Mouse (Mus musculus): ENCODE results near the gene Ptbp1.
A peak's percentile ranks its signal among the peaks of the same experiment; 100 is the strongest.
"Not testable (repeated sequence)": the region's sequence is repeated elsewhere in the genome, so short reads cannot be mapped to it uniquely, and the experiment has no call there.

Ptbp1 gene

GRCm38 (mm10) chr10:79883297-79884084 is 29.3 kb downstream of the Ptbp1 start:
- peak; percentile 69 to 87 for DNase-seq (ENCODE audit: low spot score in 2 of 2)

GRCm38 (mm10) chr10:79884446-79884845 is 30.2 kb downstream of the Ptbp1 start:
- no peak for DNase-seq (ENCODE audit: low spot score in 2 of 2)

DNA sequence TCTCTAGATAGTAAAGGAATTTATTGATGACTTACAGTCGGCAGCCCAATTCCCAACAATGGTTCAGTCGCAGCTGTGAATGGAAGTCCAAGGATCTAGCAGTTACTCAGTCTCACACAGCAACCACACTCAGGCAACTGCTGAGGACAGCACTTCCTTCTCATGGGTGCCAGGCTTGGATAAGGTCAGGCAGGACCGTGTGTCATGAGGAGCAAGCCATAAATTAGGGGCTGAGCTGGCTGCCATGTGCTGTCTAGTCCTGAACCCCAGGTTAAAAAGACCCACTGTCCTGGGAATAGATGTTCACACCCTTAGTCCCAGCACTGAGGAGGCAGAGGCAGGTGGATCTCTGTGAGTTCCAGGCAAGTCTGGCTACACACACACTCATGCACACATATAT is 30.7 kb downstream of the Ptbp1 start:
- not testable (repeated sequence) for DNase-seq (ENCODE audit: low spot score in 2 of 2)

GRCm38 (mm10) chr10:79886054-79886453 is 31.8 kb downstream of the Ptbp1 start, which contains the start of gene Elane:
Gene Elane, plus strand, starts transcription at chr10:79886247.
- DNase-seq (ENCODE audit: low spot score in 2 of 2) = no peak

GRCm38 (mm10) chr10:79886611-79887010 is 32.4 kb downstream of the Ptbp1 start:
- DNase-seq (ENCODE audit: low spot score in 2 of 2) = no peak

GRCm38 (mm10) chr10:79889386-79889785 is 35.2 kb downstream of the Ptbp1 start:
- no peak for DNase-seq (ENCODE audit: low spot score in 2 of 2)

GRCm38 (mm10) chr10:79890670-79891069 is 36.4 kb downstream of the Ptbp1 start, which contains the start of gene Cfd:
Gene Cfd, plus strand, starts transcription at chr10:79890853.
- DNase-seq (ENCODE audit: low spot score in 2 of 2) = no peak

DNA sequence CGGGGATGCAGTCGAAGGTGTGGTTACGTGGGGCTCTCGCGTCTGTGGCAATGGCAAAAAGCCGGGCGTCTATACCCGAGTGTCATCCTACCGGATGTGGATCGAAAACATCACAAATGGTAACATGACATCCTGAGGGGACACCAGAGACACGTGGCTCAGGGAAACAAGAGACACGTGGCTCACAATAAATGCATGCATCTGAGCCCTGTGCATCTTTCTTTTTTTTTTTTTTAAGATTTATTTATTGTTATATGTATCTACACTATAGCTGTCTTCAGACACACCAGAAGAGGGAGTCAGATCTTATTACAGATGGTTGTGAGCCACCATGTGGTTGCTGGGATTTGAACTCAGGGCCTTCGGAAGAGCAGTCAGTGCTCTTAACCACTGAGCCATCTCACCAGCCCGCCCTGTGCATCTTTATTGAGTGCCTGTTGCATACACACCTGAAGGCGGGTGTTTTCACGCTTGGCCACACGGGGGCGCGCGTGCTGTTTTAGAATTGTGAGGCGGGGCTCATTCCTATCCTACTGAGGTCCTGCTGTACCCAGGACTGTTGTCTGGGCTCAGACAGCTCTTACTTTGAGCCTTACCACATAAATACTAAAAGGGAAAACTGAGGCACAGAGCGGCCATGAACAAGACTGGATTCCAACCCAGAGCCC is 38.4 kb downstream of the Ptbp1 start:
- DNase-seq (ENCODE audit: low spot score in 2 of 2) = peak; percentile 82 to 90

DNA sequence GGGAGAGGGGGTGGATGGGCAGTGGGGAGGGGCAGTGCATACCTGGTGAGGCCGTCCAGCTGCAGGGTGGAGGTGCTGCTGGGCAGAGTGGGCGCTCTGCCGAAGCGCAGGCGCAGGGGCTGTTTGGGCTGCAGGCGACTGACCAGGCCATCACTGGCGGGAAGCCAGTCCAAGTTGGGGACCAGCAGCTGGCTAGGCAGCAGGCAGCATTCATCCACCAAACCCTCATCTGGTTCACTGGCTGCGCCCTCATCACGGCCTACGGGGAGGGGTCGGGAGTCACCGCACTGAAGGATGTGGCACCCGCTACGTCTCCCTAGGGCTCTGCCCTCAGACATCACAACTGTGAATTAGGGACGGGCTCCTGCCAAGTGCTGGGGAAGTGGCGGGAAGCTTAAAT is 42.1 kb downstream of the Ptbp1 start:
- DNase-seq (ENCODE audit: low spot score in 2 of 2) = no peak

DNA sequence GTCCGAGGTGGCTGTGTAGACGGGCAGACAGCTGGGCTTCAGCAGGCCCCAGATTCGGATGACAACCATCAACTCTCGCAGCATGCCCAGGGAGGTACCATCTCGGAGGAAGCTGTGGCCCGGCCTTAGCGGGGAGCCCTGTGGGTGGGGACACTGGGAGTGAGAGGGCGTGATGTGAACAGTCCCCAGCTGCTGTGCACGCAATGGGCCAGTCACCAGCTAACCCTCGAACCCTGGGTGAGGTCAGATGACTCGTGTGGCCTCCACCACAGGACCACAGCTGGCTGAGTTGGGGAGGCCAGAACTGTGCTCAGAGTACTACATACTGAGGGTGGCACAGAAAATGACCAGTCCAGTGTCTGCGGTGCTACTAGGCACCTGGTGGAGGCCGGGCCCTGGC is 42.6 kb downstream of the Ptbp1 start:
- no peak for DNase-seq (ENCODE audit: low spot score in 2 of 2)

GRCm38 (mm10) chr10:79897316-79898245 is 43.4 kb downstream of the Ptbp1 start:
- DNase-seq (ENCODE audit: low spot score in 2 of 2) = no peak

DNA sequence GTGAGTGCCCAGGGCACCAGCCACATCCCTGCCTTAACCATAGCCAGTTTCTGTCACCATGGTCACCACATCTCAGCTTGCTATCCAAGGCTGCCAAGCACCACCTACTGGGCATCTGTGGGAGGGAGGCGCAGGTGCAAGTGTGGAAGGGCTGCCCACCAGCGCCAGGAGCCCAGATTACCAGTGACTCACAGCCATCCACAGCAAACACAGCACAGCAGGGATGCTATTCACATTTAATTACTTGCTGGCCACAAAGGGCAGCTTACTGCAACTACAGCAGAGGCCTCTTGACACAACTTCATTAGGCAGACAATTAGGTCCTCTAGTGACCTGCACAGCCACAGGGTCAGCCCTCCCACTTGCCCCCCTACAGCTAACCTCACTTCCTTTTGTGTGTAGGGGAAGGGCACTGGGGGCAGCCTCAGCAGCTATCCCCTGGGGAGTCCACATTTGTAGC is 46.8 kb downstream of the Ptbp1 start:
- no peak for DNase-seq (ENCODE audit: low spot score in 2 of 2)

GRCm38 (mm10) chr10:79906712-79907111 is 52.5 kb downstream of the Ptbp1 start:
- no peak for DNase-seq (ENCODE audit: low spot score in 2 of 2)

- DNase-seq (ENCODE audit: low spot score in 2 of 2) = no peak
These were observed 53.2 kb downstream of the Ptbp1 start for GRCm38 (mm10) chr10:79907415-79907814.

GRCm38 (mm10) chr10:79908167-79909091 is 54.2 kb downstream of the Ptbp1 start, which contains the start of gene Med16:
Gene Med16, minus strand, starts transcription at chr10:79908923.
- peak; percentile 97 for DNase-seq (ENCODE audit: low spot score in 2 of 2)

GRCm38 (mm10) chr10:79909092-79909922 is 55.1 kb downstream of the Ptbp1 start:
- DNase-seq (ENCODE audit: low spot score in 2 of 2) = no peak

DNA sequence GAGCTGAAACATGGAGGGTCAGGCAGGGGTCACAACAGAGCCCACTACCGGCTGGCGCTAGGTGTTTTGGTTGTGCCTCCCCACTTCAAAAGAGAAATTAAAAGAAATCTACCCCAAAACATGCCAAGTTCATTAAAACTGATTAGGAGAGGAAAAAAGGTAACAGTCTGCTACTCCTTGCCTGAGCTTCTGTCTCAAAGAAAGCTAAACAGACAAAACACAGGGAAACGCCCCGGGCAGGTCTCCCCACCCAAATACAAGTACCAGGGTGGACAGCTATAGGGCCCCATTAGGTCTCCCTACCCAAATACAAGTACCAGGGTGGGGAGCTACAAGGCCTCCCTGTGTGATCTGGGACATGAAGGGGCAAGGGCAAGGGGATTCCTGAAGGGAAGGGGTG is 56.3 kb downstream of the Ptbp1 start, which contains the start of gene Gm26602:
Gene Gm26602 (plus strand): TSS at position 301 of the 400 bp plus-strand sequence.
- no peak for DNase-seq (ENCODE audit: low spot score in 2 of 2)

- DNase-seq (ENCODE audit: low spot score in 2 of 2) = no peak
These were observed 58.2 kb downstream of the Ptbp1 start for GRCm38 (mm10) chr10:79912412-79912811.

Data from spleen, postnatal 10 days (tissue).